Mouse (Mus musculus) stomach, embryonic 16.5 days (tissue): ENCODE data around the gene Ppp1r14b. TPM values are rescaled to one million over a fixed set of nuclear protein-coding genes. Genes with fewer than 3 reads are reported as not detected.
"Not testable (repeated sequence)": the region's sequence is repeated elsewhere in the genome, so short reads cannot be mapped to it uniquely, and the experiment has no call there.

Experiments used
- ATAC-seq: fragments of 200-750 bp; cut with Nextera tagmentation; 2 replicates; pipeline ENCODE4 v1.8.0; 2017; ENCODE audit warnings: moderate number of reproducible peaks, moderate TSS enrichment; ENCODE audit not compliant: insufficient read depth, low FRiP score
- H3K27ac ChIP-seq: fragments of 300-500 bp; sonication (generic); 2 replicates; pipeline ENCODE4 v1.5.1; 2014; ENCODE audit warnings: low read length
- H3K27me3 ChIP-seq: fragments of 300-500 bp; sonication (generic); 2 replicates; pipeline ENCODE4 v1.6.1; 2014; ENCODE audit warnings: low read length, control low read depth, mixed read lengths; ENCODE audit not compliant: control insufficient read depth, insufficient read depth
- H3K36me3 ChIP-seq: fragments of 300-500 bp; sonication (generic); 2 replicates; pipeline ENCODE4 v1.6.1; 2014; ENCODE audit warnings: low read length; ENCODE audit not compliant: control insufficient read depth, insufficient read depth
- H3K4me1 ChIP-seq: fragments of 300-500 bp; sonication (generic); 2 replicates; pipeline ENCODE4 v1.6.1; 2014; ENCODE audit warnings: low read length, control low read depth, mixed read lengths; ENCODE audit not compliant: control insufficient read depth, insufficient read depth
- H3K4me2 ChIP-seq: fragments of 300-500 bp; sonication (generic); 2 replicates; pipeline ENCODE4 v1.6.1; 2014; ENCODE audit warnings: low read depth, low read length, mixed read lengths
- H3K4me3 ChIP-seq: fragments of 300-500 bp; sonication (generic); replicated peaks from 2 replicates; pipeline ENCODE4 v1.5.1; 2014; ENCODE audit warnings: mild to moderate bottlenecking, low read length
- H3K9ac ChIP-seq: fragments of 300-500 bp; sonication (generic); 2 replicates; pipeline ENCODE4 v1.6.1; 2014; ENCODE audit warnings: low read length
- H3K9me3 ChIP-seq: fragments of 300-500 bp; sonication (generic); replicated peaks from 2 replicates; pipeline ENCODE4 v1.6.1; 2016; ENCODE audit warnings: low read length, control low read depth; ENCODE audit not compliant: control insufficient read depth
- WGBS: fragments of 180-500 bp; shearing (Covaris S2); extraction: QIAGEN DNeasy Blood & Tissue Kit; methylation state at CpG from one replicate; pipeline ENCODE4 v1.1.7; 2014; 5-methylcytosine and 5-hydroxymethylcytosine counted together
- polyA plus RNA-seq: library from polyadenylated mRNA; unstranded; fragments of >200 nt; fragmentation: Nextera tagmentation; extraction: Ambion mirVana; gene quantifications from 2 replicates; pipeline ENCODE4 v1.2.1, GENCODE M21; 2015

The Ppp1r14b gene
- polyA plus RNA-seq, 1 experiment from 2014 or later, result 70.6 TPM

- ATAC-seq, result no peak
- no peak overlapping the region for H3K27ac ChIP-seq
- peak overlapping the region; percentile 1; the same call in 1 of the 2 replicates for H3K9ac ChIP-seq
- peaks cover 11% of the 10 kb centered on the region for H3K36me3 ChIP-seq
- no peak overlapping the region for H3K4me3 ChIP-seq
- H3K4me2 ChIP-seq, result no peak overlapping the region
- 83% methylated on average over 8 of the region's 8 CpGs for WGBS
- peaks cover 29% of the 10 kb centered on the region for H3K4me1 ChIP-seq
- no peaks in the 10 kb centered on the region for H3K27me3 ChIP-seq
- no peaks in the 10 kb centered on the region for H3K9me3 ChIP-seq
These were observed 14.5 kb downstream of the Ppp1r14b start for GRCm38 (mm10) chr19:6989251-6989650.

- no peak overlapping the region for H3K4me3 ChIP-seq
- no peak for ATAC-seq
- H3K4me1 ChIP-seq, result peaks cover 41% of the 10 kb centered on the region
- H3K27ac ChIP-seq, result no peak overlapping the region
- H3K9me3 ChIP-seq, result no peaks in the 10 kb centered on the region
- no peak overlapping the region for H3K4me2 ChIP-seq
- WGBS, result 85% methylated on average over 6 of the region's 6 CpGs
- peaks cover under 1% of the 10 kb centered on the region; the same call in 1 of the 2 replicates for H3K36me3 ChIP-seq
- no peaks in the 10 kb centered on the region for H3K27me3 ChIP-seq
- no peak overlapping the region for H3K9ac ChIP-seq
These were observed 15.9 kb downstream of the Ppp1r14b start for GRCm38 (mm10) chr19:6990712-6991111.

DNA sequence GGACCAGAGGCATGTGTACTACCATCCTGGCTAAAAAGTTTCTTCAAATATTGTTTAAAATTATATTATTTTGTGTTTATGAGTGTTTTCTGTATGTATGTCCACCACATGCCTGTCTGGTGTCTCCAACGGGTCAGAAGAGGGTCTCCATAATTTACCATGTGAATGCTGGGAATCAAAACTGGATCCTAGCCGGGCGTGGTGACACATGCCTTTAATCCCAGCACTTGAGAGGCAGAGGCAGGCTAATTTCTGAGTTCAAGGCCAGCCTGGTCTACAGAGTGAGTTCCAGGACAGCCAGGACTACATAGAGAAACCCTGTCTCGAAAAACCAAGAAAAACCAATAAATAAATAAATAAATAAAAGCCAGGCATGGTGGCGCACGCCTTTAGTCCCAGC is 16.4 kb downstream of the Ppp1r14b start:
- not testable (repeated sequence) for H3K36me3 ChIP-seq, H3K9me3 ChIP-seq, ATAC-seq, H3K4me3 ChIP-seq, H3K9ac ChIP-seq, H3K4me2 ChIP-seq, H3K27me3 ChIP-seq, H3K27ac ChIP-seq
- peaks cover 37% of the 10 kb centered on the region for H3K4me1 ChIP-seq
- WGBS, result 88% methylated on average over 6 of the region's 6 CpGs

- Histone ChIP-seq H3K4me2 (peak within 1 kb of the TSS; percentile 79), H3K4me3 (peak within 1 kb of the TSS; percentile 69), H3K9me3 (no peaks in the 10 kb centered on the region), H3K27me3 (no peaks in the 10 kb centered on the region), H3K4me1 (peaks cover 37% of the 10 kb centered on the region), H3K36me3 (no peaks in the 10 kb centered on the region), H3K27ac (peak within 1 kb of the TSS; percentile 56), H3K9ac (peak within 1 kb of the TSS; percentile 79)
- ATAC-seq, result peak; percentile 94
- under 1% methylated on average over 37 of the region's 37 CpGs for WGBS
These were observed 17.5 kb downstream of the Ppp1r14b start, which contains the start of gene Dnajc4 for GRCm38 (mm10) chr19:6992011-6992858. TSS of gene Dnajc4 (minus strand) at chr19:6992572.

DNA sequence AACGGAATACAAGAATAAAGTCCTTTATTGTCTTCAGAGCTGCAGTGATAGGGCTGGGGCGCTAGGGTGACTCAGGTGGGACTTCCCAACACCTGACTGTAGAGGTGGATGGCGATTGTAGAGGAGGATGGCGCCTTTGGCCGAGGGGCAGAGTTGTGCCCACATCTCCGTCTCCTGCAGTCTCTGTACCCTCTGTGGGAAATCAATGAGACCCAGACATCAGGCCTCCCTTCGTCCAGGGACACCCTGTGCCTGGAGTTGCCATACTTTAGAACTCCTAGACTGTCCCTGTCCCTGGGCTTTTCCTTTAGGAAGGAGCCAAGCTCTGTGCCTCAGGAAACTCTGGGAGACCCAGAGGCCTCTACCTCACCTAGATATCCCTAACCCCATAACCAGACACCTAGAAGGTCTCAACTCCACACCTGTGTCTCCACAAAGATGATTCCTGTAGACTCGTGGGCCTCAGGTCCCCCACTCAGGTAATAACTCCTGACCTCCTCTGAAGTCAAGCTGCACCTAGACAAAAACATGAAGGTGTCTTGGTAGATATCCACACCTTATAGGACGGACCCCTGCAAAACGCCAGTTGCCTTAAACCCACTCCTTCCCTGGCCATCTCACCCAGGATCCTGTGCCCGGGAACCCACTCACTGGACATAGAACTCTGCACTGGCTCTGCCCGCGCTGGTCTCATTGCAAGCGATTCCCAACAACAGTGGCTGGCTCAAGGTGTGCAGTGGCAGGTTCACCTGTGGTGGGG is 18.4 kb downstream of the Ppp1r14b start:
- H3K9ac ChIP-seq, result peak overlapping the region; percentile 79
- peaks cover 33% of the 10 kb centered on the region for H3K4me1 ChIP-seq
- H3K4me3 ChIP-seq, result peak overlapping the region; percentile 69
- no peaks in the 10 kb centered on the region for H3K27me3 ChIP-seq
- peak overlapping the region; percentile 79 for H3K4me2 ChIP-seq
- H3K36me3 ChIP-seq, result no peaks in the 10 kb centered on the region
- WGBS, result 60% methylated on average over 14 of the region's 14 CpGs
- peak overlapping the region; percentile 53; the same call in 1 of the 2 replicates for H3K27ac ChIP-seq
- no peaks in the 10 kb centered on the region for H3K9me3 ChIP-seq
- no peak for ATAC-seq

DNA sequence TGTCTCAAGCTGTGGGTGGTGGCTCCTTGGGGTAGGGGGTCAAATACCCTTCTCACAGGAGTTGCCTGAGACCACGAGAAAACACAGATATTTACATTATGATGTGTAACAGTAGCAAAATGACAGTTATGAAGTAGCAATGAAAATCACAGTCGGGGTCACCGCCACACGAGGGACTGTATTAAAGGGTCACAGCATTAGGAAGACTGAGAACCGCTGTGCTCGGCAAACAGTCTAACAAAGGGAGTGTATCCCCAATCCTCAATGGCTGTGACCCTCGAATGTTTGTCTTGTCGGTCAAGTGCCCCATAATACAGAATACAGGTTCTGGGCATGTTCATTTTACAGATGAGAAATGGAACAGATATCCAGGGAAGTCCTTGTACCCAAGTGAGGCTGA is 19.2 kb downstream of the Ppp1r14b start:
- H3K36me3 ChIP-seq, result peaks cover 2% of the 10 kb centered on the region; the same call in 1 of the 2 replicates
- H3K9ac ChIP-seq, result no peak overlapping the region
- no peak overlapping the region for H3K27ac ChIP-seq
- no peaks in the 10 kb centered on the region for H3K9me3 ChIP-seq
- no peak overlapping the region for H3K4me2 ChIP-seq
- no peak overlapping the region for H3K4me3 ChIP-seq
- no peak for ATAC-seq
- H3K27me3 ChIP-seq, result no peaks in the 10 kb centered on the region
- peaks cover 30% of the 10 kb centered on the region for H3K4me1 ChIP-seq
- whole genome bisulfite sequencing, result 74% methylated on average over 8 of the region's 8 CpGs

- H3K9ac ChIP-seq, result peak overlapping the region; percentile 89
- H3K36me3 ChIP-seq, result peaks cover 7% of the 10 kb centered on the region; the same call in 1 of the 2 replicates
- peaks cover 30% of the 10 kb centered on the region for H3K4me1 ChIP-seq
- no peaks in the 10 kb centered on the region for H3K9me3 ChIP-seq
- no peaks in the 10 kb centered on the region for H3K27me3 ChIP-seq
- no peak overlapping the region for H3K27ac ChIP-seq
- 87% methylated on average over 8 of the region's 8 CpGs for WGBS
- 0 out of 2 replicates have a peak overlapping the region, but pooled peaks have one; percentile 90 for H3K4me2 ChIP-seq
- H3K4me3 ChIP-seq, result peak overlapping the region; percentile 70; the same call in 1 of the 2 replicates
- ATAC-seq, result no peak
These were observed 19.7 kb downstream of the Ppp1r14b start for GRCm38 (mm10) chr19:6994489-6994888.

DNA sequence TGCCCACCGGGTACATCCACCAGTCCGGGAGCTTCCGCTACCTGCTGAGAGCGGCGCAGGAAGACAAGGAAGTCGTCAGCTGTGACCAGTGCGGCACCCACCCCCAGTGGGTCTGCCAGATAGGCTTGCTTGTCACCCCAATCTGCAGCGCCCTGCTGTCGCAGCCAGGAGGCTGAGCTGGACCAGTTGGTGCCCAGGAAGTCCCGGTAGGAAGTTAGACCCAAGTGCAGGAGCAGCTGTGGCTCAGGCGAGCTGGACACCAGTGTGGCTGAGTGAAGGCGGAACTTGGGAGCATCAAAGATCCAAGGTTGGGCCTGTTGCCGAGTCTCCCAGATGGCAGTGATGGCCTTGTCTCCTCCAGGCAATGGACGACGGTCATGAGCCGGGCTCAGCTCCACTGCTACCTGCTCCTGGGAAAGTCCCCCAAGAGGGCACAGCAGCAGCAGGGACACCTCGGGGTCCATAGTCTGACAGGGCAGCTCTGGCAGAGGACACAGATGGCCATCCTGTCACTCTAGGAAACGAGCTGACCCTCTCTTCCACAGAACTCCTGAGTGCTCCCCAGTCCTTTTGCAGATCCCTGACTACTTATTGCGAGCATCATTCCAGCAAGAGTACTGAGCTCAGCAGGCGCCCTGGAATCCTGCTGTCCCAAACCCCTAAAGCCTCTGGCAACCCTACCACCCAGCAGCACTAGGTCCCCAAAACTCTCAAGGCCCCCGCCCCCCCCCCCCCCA is 20.7 kb downstream of the Ppp1r14b start:
- ATAC-seq, result no peak
- H3K4me3 ChIP-seq, result peak overlapping the region; percentile 70
- H3K27ac ChIP-seq, result 0 out of 2 replicates have a peak overlapping the region, but pooled peaks have one; percentile 18
- 41% methylated on average over 21 of the region's 21 CpGs for WGBS
- peak overlapping the region; percentile 90 for H3K4me2 ChIP-seq
- H3K9ac ChIP-seq, result peak overlapping the region; percentile 89
- H3K9me3 ChIP-seq, result no peaks in the 10 kb centered on the region
- no peaks in the 10 kb centered on the region for H3K27me3 ChIP-seq
- peaks cover 16% of the 10 kb centered on the region; the same call in 1 of the 2 replicates for H3K36me3 ChIP-seq
- peaks cover 30% of the 10 kb centered on the region for H3K4me1 ChIP-seq
